Mouse (Mus musculus): Measurements from ENCODE around the gene Nceh1. TPM values are rescaled to one million over a fixed set of nuclear protein-coding genes. Genes with fewer than 3 reads are reported as not detected.

The Nceh1 gene
- total RNA-seq (2021): 10 to 100 TPM; 20.2 to 21.8 TPM
- long read RNA-seq, experiment 1, full-length matches to known transcripts: 3 of 7 reads
- long read RNA-seq, experiment 1, partial matches to known transcripts: 0 of 7 reads
- long read RNA-seq, experiment 1, other reads (novel, unspliced or antisense): 4 of 7 reads
- long read RNA-seq, experiment 2, full-length matches to known transcripts: 17 of 24 reads
- long read RNA-seq, experiment 2, partial matches to known transcripts: 0 of 24 reads
- long read RNA-seq, experiment 2, other reads (novel, unspliced or antisense): 7 of 24 reads

- peak; percentile 92 for DNase-seq
These were observed at the start of gene Nceh1 for GRCm38 (mm10) chr3:27182733-27183600. TSS of gene Nceh1 (plus strand) at chr3:27182965.

GRCm38 (mm10) chr3:27140101-27140500, 42.7 kb upstream of the Nceh1 start:
- no peak for DNase-seq

GRCm38 (mm10) chr3:27143570-27143969, 39.2 kb upstream of the Nceh1 start:
- DNase-seq: no peak

GRCm38 (mm10) chr3:27145733-27146132, 37.0 kb upstream of the Nceh1 start:
- no peak for DNase-seq

- no peak for DNase-seq
These were observed 29.5 kb upstream of the Nceh1 start for GRCm38 (mm10) chr3:27153191-27153671.

- DNase-seq: peak; percentile 98
These were observed 29.0 kb upstream of the Nceh1 start, which contains the start of gene Ect2 for GRCm38 (mm10) chr3:27153701-27154209. TSS of gene Ect2 (minus strand) at chr3:27153878.

- DNase-seq: no peak
These were observed 28.5 kb upstream of the Nceh1 start for GRCm38 (mm10) chr3:27154280-27154679.

GRCm38 (mm10) chr3:27155051-27155855, 27.5 kb upstream of the Nceh1 start:
- DNase-seq: no peak

- no peak for DNase-seq
These were observed 26.7 kb upstream of the Nceh1 start for GRCm38 (mm10) chr3:27155856-27156593.

GRCm38 (mm10) chr3:27156594-27156949, 26.2 kb upstream of the Nceh1 start:
- DNase-seq: no peak

- DNase-seq: no peak
These were observed 23.9 kb upstream of the Nceh1 start for GRCm38 (mm10) chr3:27158910-27159309.

GRCm38 (mm10) chr3:27161645-27162409, 20.9 kb upstream of the Nceh1 start:
- DNase-seq: no peak

GRCm38 (mm10) chr3:27162410-27162804, 20.4 kb upstream of the Nceh1 start:
- no peak for DNase-seq

GRCm38 (mm10) chr3:27165481-27166065, 17.2 kb upstream of the Nceh1 start:
- DNase-seq: no peak

GRCm38 (mm10) chr3:27170257-27170656, 12.5 kb upstream of the Nceh1 start:
- no peak for DNase-seq

GRCm38 (mm10) chr3:27179711-27180110, 3.1 kb upstream of the Nceh1 start:
- no peak for DNase-seq

- no peak for DNase-seq
These were observed 923 bp downstream of the Nceh1 start for GRCm38 (mm10) chr3:27183601-27184175.

GRCm38 (mm10) chr3:27188386-27188785, 5.6 kb downstream of the Nceh1 start:
- no peak for DNase-seq

- DNase-seq: peak; percentile 22
These were observed 6.8 kb downstream of the Nceh1 start for GRCm38 (mm10) chr3:27189320-27190261.

Measured in gastrocnemius, postnatal 25 days (tissue).